Mouse (Mus musculus): ENCODE measurements around the gene Trmt44. TPM values are rescaled to one million over a fixed set of nuclear protein-coding genes. Genes with fewer than 3 reads are reported as not detected.
A peak's percentile ranks its signal among the peaks of the same experiment; 100 is the strongest.

The Trmt44 gene
- polyA plus RNA-seq, 1 experiment: 6.5 TPM

DNA sequence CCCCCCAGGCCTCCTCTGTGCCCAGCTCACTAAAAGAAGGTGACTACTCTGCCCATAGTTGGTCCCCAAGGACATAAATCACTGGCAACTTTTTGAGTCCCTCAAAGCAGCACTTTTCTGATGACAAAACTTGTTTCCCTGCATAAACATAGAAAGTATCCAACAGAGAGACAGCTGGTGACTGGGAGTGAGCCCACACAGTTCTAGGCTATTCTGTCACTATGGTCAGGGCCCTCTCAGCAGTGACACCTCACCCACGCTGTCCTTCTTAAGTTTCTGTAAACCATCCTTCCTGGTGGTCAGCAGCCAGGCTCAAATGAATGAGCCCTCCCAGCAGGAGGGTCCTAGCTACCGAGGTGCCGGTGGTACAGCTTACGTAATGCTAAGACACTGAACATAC lies 8.2 kb downstream of the Trmt44 start:
- TF ChIP-seq GATA1 (IDR thresholded peaks at IDR 0.05; ENCODE audit: low read length): no peak

DNA sequence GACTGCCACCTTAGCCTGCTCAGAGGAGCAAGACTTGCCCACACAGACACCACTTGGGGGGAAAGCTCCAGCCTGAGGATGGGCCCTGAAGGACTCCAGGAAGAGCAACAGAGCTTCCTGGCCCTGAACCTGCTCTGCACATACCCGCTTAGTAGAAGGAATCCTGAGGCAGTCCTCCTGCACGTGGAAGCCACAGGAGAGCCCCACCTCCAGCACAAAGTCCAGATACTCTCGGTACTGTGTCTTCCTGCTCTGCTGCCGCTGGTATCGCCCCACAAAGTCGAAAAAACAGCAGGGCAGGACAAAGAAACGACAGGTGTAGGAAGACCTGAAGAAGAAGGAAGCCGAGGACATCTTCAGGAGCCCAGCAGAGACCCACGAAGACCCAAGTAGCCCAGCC lies 9.7 kb downstream of the Trmt44 start:
- TF ChIP-seq GATA1 (IDR thresholded peaks at IDR 0.05; ENCODE audit: low read length): no peak

DNA sequence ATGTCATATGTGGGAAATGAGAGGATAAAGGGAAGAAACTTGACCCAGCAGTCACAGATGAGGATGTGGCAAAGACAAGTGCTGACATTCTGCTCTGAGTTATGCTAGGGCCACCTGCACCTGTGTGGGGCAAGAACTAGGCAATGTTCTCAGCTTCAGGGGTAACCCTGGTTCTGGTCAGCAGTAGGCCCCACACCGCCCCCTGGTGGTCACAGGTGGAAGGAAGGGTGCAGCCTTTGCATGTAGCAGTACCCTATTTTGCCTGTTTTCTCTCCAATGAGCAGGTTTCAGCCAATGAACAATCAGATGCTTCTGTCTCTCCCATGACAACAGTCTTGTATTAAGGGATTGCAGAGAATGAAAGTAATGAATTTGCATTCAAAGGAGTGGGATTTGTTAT lies 11.4 kb downstream of the Trmt44 start:
- no peak for TF ChIP-seq GATA1 (IDR thresholded peaks at IDR 0.05; ENCODE audit: low read length)

DNA sequence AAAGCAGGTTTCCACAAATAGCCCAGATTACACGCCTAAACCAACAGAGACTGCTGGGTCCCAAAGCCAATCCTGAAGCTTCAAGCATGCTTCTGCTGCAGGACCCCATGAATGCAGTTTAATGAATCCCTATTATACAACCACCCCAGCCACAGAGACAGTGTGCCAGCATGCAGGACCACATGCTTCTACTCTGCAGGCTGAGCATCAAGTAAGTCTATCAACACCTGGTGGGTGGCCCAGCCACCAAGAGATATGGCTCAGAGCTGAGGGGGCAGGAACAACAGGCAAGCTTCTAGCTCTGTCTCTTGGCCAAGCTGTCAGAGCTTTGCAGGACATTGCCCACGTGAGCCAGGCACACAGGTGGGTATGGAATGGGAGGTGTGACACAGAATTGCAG lies 12.3 kb downstream of the Trmt44 start:
- TF ChIP-seq GATA1 (IDR thresholded peaks at IDR 0.05; ENCODE audit: low read length): no peak

DNA sequence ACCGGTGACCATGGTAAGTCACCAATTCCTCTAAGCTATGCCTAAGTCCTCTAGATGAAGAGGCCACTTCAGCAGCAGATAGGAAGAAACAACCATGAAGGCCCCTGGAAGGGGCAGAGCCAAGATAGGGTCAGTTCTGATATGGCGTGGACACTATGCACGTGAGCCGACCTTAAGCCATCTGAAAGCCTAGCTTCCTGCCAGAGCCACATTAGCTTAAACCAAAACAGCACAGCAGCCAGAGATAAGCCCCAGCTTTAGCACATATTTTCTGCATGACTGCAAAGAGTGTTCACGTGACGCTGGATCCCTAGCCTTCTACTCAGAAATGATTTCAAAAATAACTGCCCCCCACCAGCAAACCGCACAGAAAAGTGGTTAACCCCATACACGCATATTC lies 15.4 kb downstream of the Trmt44 start:
- TF ChIP-seq GATA1 (IDR thresholded peaks at IDR 0.05; ENCODE audit: low read length): peak; percentile 72

DNA sequence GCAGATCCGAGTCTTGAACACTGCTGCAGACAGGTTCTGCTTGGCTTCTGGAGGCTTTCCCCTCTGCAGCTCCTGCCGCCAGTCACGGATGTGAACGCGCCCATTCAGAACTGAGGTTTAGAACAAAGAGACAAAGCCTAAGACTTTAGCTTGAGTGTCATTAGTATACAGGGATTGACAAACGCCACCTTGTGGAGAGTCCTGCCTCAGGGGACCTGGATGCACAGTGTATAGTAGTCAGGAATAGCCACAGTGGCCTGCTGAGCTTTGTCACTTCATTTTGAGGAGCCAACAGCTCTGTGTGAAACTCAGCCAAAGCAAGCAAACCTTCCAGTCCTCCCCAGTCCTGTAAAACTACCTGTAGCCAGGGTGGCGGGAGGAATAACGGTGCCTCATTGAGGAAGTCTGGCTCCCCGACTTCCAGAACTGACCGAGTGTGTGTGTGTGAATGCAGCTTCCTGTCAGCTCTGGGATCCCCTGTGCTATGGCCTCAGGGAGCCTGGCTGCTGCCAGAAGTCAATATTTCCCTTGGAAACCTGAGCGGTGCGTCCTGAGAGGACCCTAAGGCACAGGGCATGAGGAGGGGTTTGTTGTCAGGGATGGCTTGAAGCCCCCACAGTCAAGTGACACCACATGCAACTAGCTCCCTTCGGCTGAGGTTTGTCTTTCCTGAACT lies 16.8 kb downstream of the Trmt44 start:
- TF ChIP-seq GATA1 (IDR thresholded peaks at IDR 0.05; ENCODE audit: low read length): no peak

DNA sequence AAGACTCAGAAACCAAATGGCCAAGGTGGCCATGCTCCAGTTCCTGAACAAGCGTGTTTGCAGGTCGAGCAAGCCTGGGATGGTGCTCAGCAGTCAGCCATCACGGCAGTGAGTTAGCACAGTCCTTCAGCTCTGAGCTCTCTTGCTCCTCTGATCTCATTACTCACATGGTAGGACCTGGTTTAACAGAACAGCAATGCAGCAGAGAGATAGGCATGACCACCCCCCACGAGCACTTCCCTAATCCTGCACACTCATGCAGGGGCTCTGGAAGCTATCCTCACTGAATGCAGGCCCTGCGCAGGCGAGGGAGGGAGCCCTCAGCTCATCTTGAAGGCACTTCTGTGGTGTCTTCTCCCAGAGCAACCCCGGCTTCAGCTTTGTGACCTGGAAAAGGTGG lies 18.5 kb downstream of the Trmt44 start:
- TF ChIP-seq GATA1 (IDR thresholded peaks at IDR 0.05; ENCODE audit: low read length): no peak

DNA sequence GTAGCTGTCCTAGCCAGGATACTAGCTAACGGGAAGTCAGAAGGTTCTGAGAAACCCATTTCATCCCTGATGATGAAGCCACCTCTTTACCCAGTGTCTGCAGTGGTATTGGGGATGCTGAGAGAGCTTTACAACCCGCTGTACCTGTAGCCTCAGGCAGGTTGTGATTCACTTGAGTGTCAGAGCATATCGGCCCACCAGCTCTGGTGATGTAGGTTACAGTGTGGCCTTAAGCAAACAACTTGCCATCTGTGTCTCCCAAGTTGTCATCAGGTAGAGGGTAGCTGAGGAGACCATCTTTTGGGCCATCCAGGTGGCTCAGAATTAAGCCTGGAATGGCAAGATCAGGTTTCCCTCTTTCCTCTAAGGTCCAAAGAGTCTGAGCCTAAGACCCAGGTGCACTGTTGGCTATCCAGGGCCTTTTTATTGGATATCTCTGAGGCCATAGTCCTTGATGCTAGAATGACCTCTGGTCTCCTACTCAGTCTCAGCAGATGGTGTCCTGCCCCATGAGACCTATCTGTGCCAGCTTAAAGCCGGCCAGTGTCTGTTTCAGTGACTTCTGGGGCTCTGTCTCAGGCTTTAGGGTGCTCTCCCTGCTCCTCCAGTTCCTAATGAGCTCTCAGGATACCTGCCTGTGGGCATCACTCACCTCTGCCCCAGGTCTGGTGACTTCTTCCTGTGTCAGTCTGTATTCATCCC lies 21.9 kb downstream of the Trmt44 start:
- TF ChIP-seq GATA1 (IDR thresholded peaks at IDR 0.05; ENCODE audit: low read length): no peak

DNA sequence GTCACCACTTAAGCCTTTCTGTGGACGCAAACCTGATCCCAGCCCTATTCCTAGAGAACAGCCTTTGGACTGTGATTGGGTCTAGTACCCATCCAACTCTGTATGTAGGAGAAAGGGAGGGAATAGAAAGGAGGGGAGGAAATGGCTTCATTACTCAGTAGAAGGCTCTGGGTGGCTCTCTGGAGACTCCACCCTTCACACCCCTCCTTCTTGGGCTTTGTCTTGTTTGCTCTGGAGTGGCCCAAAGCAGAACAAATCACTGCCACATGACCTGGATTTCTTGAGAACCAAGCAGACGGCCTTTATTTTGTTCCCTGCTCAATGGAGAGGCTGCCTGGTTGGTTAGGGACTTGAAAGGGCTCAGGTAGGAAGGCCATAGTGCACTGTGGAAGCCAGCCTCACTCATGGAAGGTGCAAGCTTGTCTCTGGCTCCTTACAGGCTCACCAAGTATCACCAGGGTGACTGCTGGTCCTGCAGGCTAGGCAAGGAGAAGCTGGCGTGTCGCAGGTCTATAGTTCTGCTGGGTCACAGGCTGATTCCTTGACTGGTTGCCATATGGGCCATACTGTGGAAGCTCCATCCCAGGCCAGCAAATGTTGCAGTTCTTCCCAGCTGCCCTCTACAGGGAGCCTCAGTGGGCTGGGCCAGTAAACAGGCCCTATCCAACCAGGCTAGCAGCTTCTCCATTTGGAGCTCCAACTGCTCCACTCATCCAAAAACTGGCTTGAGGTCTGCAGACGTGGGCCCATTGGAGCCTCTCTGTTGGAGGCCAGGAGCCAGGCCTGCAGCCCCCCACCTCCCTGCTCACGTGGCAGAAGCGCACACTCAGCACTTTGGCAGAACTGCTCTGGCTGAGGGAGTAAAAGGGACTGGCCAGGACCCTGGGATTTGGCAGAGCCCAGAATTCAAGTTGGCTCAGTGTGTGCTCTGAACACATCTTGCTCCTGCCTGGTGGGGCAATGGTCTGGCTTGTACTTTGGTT lies 22.7 kb downstream of the Trmt44 start:
- no peak for TF ChIP-seq GATA1 (IDR thresholded peaks at IDR 0.05; ENCODE audit: low read length)

DNA sequence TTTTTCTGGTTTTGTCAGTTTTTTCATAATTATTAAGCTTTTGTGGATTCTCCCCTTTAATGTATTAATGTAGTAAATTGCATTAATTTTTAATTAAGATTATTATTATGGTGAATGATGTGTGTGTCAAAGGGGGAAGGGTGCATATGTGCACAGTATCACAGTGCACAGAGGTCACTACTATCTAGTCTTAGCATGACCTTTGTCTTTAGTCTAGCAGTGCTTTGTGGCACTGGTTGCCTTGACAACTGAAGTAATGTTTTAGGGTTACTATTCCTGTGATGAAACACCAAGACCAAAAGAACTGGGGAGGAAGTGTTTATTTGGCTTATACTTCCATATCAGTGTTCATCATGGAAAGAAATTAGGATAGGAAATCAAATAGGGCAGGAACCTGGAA lies 28.7 kb downstream of the Trmt44 start:
- TF ChIP-seq GATA1 (IDR thresholded peaks at IDR 0.05; ENCODE audit: low read length): no peak

DNA sequence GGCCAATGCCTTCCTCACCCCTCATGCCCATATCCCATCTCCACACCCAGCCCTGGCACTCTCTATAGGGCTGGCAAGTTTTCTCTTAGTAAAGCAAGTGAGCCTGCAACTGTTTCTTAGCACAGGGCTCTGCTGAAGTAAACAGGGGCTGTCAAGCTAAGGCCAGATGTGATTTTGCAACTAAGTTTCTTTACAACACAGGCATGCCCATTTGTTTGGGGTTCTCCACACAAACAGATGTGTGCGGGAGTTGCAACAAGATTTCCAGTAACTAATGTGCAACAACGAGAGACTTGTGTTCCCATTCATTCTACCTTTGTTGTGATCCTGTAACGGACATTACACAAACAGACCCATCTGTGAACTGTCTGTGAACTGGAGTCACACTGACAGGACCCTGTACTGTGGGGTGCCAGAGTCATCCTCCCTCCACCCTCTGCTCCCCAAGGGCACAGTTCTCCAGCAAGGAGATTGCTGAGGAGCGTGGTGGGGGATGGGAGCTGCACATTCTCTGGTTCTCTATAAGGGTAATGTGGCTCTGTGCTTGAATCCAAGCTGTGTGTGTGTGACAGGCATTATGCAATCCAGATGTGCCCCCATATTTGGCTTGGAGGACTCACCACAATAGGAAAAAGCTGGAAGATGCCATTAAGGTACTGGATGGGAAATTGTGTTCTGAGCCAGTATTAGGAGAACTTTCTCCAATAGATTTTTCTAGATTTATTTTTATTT lies 33.6 kb downstream of the Trmt44 start:
- TF ChIP-seq GATA1 (IDR thresholded peaks at IDR 0.05; ENCODE audit: low read length): no peak

DNA sequence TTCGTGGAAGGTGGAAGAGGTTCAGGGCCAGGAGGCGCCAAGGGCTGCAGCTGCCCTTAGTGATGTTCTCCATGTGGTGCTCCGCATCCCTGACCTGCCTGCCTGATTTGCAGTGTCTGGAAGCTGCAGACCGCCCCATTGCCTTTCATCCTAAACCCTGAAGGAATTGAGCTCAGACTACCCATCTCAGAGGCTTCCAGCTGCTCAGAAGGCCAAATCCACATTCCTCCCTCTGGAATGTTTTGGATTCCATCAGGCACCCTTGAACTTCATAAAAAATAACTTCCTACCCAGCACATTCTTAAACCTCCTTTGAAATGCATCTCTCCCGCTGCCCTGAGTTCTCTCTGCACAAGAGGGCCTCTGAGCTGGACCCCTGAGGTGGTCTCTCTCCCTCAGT lies 34.3 kb downstream of the Trmt44 start:
- TF ChIP-seq GATA1 (IDR thresholded peaks at IDR 0.05; ENCODE audit: low read length): no peak

DNA sequence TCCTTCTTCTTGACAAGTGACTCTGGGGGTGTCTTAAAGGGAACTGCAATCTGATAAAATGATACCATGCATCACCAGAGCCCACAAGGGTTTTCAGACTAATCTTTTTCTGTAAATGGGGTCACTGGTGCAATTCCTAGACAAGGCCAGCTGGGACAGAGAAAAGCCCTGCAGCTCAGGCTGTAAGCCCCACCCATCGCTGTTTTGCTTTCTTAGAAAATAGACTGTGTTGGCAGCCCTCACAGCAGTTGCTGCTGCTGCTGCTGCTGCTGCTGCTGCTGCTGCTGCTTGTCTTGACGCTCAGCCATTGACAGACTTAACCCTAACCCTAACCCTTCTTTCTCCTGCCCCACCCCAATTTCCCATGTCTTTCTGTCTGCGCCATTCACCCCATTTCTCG lies 35.3 kb downstream of the Trmt44 start:
- TF ChIP-seq GATA1 (IDR thresholded peaks at IDR 0.05; ENCODE audit: low read length): no peak

DNA sequence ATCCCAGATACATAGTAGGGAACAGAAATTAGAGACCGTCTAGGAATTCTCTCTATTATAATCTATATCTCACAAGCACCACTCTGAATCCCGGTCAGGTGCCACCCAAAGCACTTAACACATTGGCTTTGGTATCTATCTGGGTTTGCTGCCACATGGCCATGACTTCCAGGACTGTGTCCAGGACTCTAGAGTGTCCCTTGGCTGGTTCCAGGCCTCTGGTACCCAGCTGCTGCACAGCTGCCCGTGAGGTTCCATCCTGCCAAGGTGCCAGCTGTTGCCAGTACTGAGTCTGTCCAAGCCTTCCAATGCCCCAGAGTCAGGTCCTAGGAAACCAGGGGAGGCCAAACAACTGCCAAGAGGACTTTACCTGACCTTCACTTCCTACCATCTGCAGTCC lies 36.8 kb downstream of the Trmt44 start:
- TF ChIP-seq GATA1 (IDR thresholded peaks at IDR 0.05; ENCODE audit: low read length): no peak

DNA sequence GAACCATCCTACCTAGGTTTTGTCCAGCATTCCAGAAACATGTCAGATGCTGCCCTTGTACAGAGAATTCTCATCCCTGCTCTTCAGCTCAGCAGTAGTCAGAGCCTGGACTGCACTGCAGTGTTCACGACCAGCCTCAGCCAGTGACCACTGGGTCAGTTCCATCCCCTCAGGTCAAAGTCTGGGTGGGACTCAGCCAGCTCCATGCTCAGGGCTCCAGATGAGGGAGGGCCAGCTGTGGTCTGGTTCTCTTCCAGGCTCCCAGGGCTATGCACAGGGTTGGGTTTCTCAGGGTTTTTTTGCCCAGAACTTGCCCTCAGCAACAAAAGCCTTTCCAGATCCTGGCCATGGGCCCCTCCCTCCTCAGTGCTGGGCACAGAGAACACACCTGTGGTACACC lies 37.4 kb downstream of the Trmt44 start:
- TF ChIP-seq GATA1 (IDR thresholded peaks at IDR 0.05; ENCODE audit: low read length): no peak

All from G1E-ER4 (cell line).